Mouse (Mus musculus) erythroblast, embryonic 14.5 days (primary cell): ENCODE data around the gene Abi1.

ENCODE experiments used
- GATA1 ChIP-seq: IDR thresholded peaks from 2 replicates; pipeline ENCODE4 v1.6.1; 2012; ENCODE audit warnings: low read length, inconsistent platforms, mixed read lengths
- TAL1 ChIP-seq: IDR thresholded peaks from 3 replicates; pipeline ENCODE4 v1.6.1; 2012; ENCODE audit warnings: low read length, inconsistent platforms, mixed read lengths

GRCm38 (mm10) chr2:23052523-23052922 is 12.5 kb upstream of the Abi1 start:
- TF ChIP-seq GATA1 (no peak), TAL1 (no peak)
